Mouse (Mus musculus): ENCODE data around the gene Sec63. TPM values are rescaled to one million over a fixed set of nuclear protein-coding genes. Genes with fewer than 3 reads are reported as not detected.

Sec63 gene
- total and polyA plus RNA-seq, 3 experiments: 6.0 to 37.6 (median 30.0) TPM

GRCm38 (mm10) chr10:42781672-42782071 lies 20.4 kb downstream of the Sec63 start:
- Histone ChIP-seq H3K79me2 (replicated peaks; ENCODE audit: control insufficient read depth, insufficient read depth, low read length) (no peaks in the 10 kb centered on the region; the same call in 1 of the 2 replicates), H3K4me1 (ENCODE audit: control insufficient read depth, insufficient read depth, low read length) (peaks cover 1% of the 10 kb centered on the region), H3K27ac (no peak overlapping the region), H3K9ac (ENCODE audit: low read depth, low read length) (no peak overlapping the region), H3K4me3 (no peak overlapping the region), H3K27me3 (ENCODE audit: control insufficient read depth, insufficient read depth, low read length) (no peaks in the 10 kb centered on the region), H3K36me3 (ENCODE audit: control insufficient read depth, insufficient read depth, low read length) (no peaks in the 10 kb centered on the region; the same call in 1 of the 2 replicates)
- intact Hi-C loops (cut with DNase I): no loop called here
- no peak for TF ChIP-seq CTCF (IDR thresholded peaks at IDR 0.05)
- no peak for TF ChIP-seq POLR2A (IDR thresholded peaks at IDR 0.05; ENCODE audit: insufficient read depth, low read depth, low read length)
- TF ChIP-seq EP300 (IDR thresholded peaks at IDR 0.05; ENCODE audit: insufficient read depth, low read depth, low read length): no peak
- 31% methylated on average over 3 of the region's 3 CpGs for WGBS
- no peak for DNase-seq

GRCm38 (mm10) chr10:42800922-42801321 lies 39.6 kb downstream of the Sec63 start:
- no peak overlapping the region for H3K4me3 ChIP-seq
- DNase-seq: no peak
- TF ChIP-seq CTCF (IDR thresholded peaks at IDR 0.05) (no peak), EP300 (IDR thresholded peaks at IDR 0.05; ENCODE audit: insufficient read depth, low read depth, low read length) (no peak), POLR2A (IDR thresholded peaks at IDR 0.05; ENCODE audit: insufficient read depth, low read depth, low read length) (no peak)
- no peak overlapping the region for H3K9ac ChIP-seq (ENCODE audit: low read depth, low read length)
- no peaks in the 10 kb centered on the region for H3K79me2 ChIP-seq (replicated peaks; ENCODE audit: control insufficient read depth, insufficient read depth, low read length)
- WGBS: 90% methylated on average over 3 of the region's 3 CpGs
- no peaks in the 10 kb centered on the region for H3K36me3 ChIP-seq (ENCODE audit: control insufficient read depth, insufficient read depth, low read length)
- H3K27me3 ChIP-seq (ENCODE audit: control insufficient read depth, insufficient read depth, low read length): no peaks in the 10 kb centered on the region
- intact Hi-C loops (cut with DNase I): loop anchor here (10.0 kb wide), 1 partner anchor 106 kb away; no protein-coding TSS in a partner anchor
- H3K4me1 ChIP-seq (ENCODE audit: control insufficient read depth, insufficient read depth, low read length): no peaks in the 10 kb centered on the region
- no peak overlapping the region for H3K27ac ChIP-seq

GRCm38 (mm10) chr10:42825923-42826322 lies 64.6 kb downstream of the Sec63 start:
- no peaks in the 10 kb centered on the region for H3K4me1 ChIP-seq (ENCODE audit: control insufficient read depth, insufficient read depth, low read length)
- no peak overlapping the region for H3K9ac ChIP-seq (ENCODE audit: low read depth, low read length)
- no peaks in the 10 kb centered on the region for H3K27me3 ChIP-seq (ENCODE audit: control insufficient read depth, insufficient read depth, low read length)
- intact Hi-C loops (cut with DNase I): no loop called here
- no peaks in the 10 kb centered on the region for H3K79me2 ChIP-seq (replicated peaks; ENCODE audit: control insufficient read depth, insufficient read depth, low read length)
- H3K4me3 ChIP-seq: no peak overlapping the region
- H3K36me3 ChIP-seq (ENCODE audit: control insufficient read depth, insufficient read depth, low read length): peaks cover 5% of the 10 kb centered on the region
- WGBS: 79% methylated on average over 6 of the region's 6 CpGs
- no peak for DNase-seq
- TF ChIP-seq POLR2A (IDR thresholded peaks at IDR 0.05; ENCODE audit: insufficient read depth, low read depth, low read length): no peak
- no peak for TF ChIP-seq EP300 (IDR thresholded peaks at IDR 0.05; ENCODE audit: insufficient read depth, low read depth, low read length)
- no peak for TF ChIP-seq CTCF (IDR thresholded peaks at IDR 0.05)
- H3K27ac ChIP-seq: no peak overlapping the region

- Histone ChIP-seq H3K4me3 (no peak overlapping the region), H3K36me3 (ENCODE audit: control insufficient read depth, insufficient read depth, low read length) (peaks cover 5% of the 10 kb centered on the region), H3K9ac (ENCODE audit: low read depth, low read length) (no peak overlapping the region), H3K79me2 (replicated peaks; ENCODE audit: control insufficient read depth, insufficient read depth, low read length) (no peaks in the 10 kb centered on the region), H3K4me1 (ENCODE audit: control insufficient read depth, insufficient read depth, low read length) (no peaks in the 10 kb centered on the region), H3K27me3 (ENCODE audit: control insufficient read depth, insufficient read depth, low read length) (no peaks in the 10 kb centered on the region), H3K27ac (no peak overlapping the region)
- WGBS: 80% methylated on average over 5 of the region's 5 CpGs
- intact Hi-C loops (cut with DNase I): no loop called here
- TF ChIP-seq POLR2A (IDR thresholded peaks at IDR 0.05; ENCODE audit: insufficient read depth, low read depth, low read length) (no peak), CTCF (IDR thresholded peaks at IDR 0.05) (no peak), EP300 (IDR thresholded peaks at IDR 0.05; ENCODE audit: insufficient read depth, low read depth, low read length) (no peak)
- no peak for DNase-seq
Observed at GRCm38 (mm10) chr10:42827155-42827554, 65.9 kb downstream of the Sec63 start.

- Histone ChIP-seq H3K36me3 (ENCODE audit: control insufficient read depth, insufficient read depth, low read length) (peaks cover 4% of the 10 kb centered on the region), H3K27ac (no peak overlapping the region), H3K27me3 (ENCODE audit: control insufficient read depth, insufficient read depth, low read length) (no peaks in the 10 kb centered on the region), H3K4me3 (no peak overlapping the region), H3K4me1 (ENCODE audit: control insufficient read depth, insufficient read depth, low read length) (no peaks in the 10 kb centered on the region), H3K9ac (ENCODE audit: low read depth, low read length) (no peak overlapping the region), H3K79me2 (replicated peaks; ENCODE audit: control insufficient read depth, insufficient read depth, low read length) (no peaks in the 10 kb centered on the region)
- TF ChIP-seq POLR2A (IDR thresholded peaks at IDR 0.05; ENCODE audit: insufficient read depth, low read depth, low read length): no peak
- TF ChIP-seq CTCF (IDR thresholded peaks at IDR 0.05): no peak
- no peak for TF ChIP-seq EP300 (IDR thresholded peaks at IDR 0.05; ENCODE audit: insufficient read depth, low read depth, low read length)
- intact Hi-C loops (cut with DNase I): no loop called here
- DNase-seq: no peak
- WGBS: 61% methylated on average over 2 of the region's 2 CpGs
Observed at GRCm38 (mm10) chr10:42830007-42830406, 68.7 kb downstream of the Sec63 start.

- H3K27me3 ChIP-seq (ENCODE audit: control insufficient read depth, insufficient read depth, low read length): no peaks in the 10 kb centered on the region
- no peak overlapping the region for H3K27ac ChIP-seq
- H3K36me3 ChIP-seq (ENCODE audit: control insufficient read depth, insufficient read depth, low read length): peaks cover 3% of the 10 kb centered on the region
- H3K9ac ChIP-seq (ENCODE audit: low read depth, low read length): no peak overlapping the region
- H3K79me2 ChIP-seq (replicated peaks; ENCODE audit: control insufficient read depth, insufficient read depth, low read length): no peaks in the 10 kb centered on the region
- 52% methylated on average over 6 of the region's 6 CpGs for WGBS
- TF ChIP-seq CTCF (IDR thresholded peaks at IDR 0.05) (no peak), EP300 (IDR thresholded peaks at IDR 0.05; ENCODE audit: insufficient read depth, low read depth, low read length) (no peak), POLR2A (IDR thresholded peaks at IDR 0.05; ENCODE audit: insufficient read depth, low read depth, low read length) (no peak)
- intact Hi-C loops (cut with DNase I): no loop called here
- H3K4me3 ChIP-seq: no peak overlapping the region
- no peaks in the 10 kb centered on the region for H3K4me1 ChIP-seq (ENCODE audit: control insufficient read depth, insufficient read depth, low read length)
- no peak for DNase-seq
Observed at GRCm38 (mm10) chr10:42830409-42830808, 69.1 kb downstream of the Sec63 start.
